Mouse (Mus musculus) heart, adult 2 months (tissue): ENCODE data around the gene Prrt3.

Source experiments
- CTCF ChIP-seq: fragments of 200-600 bp; IDR thresholded peaks from 2 replicates; pipeline ENCODE4 v1.8.1; 2022; ENCODE audit warnings: antibody characterized with exemption, mild to moderate bottlenecking, moderate library complexity
- EP300 ChIP-seq: fragments of 200-500 bp; IDR thresholded peaks from 2 replicates; pipeline ENCODE4 v1.6.1; 2011; ENCODE audit warnings: low read depth, low read length, control low read depth; ENCODE audit not compliant: insufficient read depth
- POLR2A ChIP-seq: fragments of 200-500 bp; IDR thresholded peaks from 2 replicates; pipeline ENCODE4 v1.6.1; 2011; ENCODE audit warnings: mild to moderate bottlenecking, low read depth, low read length, control low read depth; ENCODE audit not compliant: insufficient read depth

DNA sequence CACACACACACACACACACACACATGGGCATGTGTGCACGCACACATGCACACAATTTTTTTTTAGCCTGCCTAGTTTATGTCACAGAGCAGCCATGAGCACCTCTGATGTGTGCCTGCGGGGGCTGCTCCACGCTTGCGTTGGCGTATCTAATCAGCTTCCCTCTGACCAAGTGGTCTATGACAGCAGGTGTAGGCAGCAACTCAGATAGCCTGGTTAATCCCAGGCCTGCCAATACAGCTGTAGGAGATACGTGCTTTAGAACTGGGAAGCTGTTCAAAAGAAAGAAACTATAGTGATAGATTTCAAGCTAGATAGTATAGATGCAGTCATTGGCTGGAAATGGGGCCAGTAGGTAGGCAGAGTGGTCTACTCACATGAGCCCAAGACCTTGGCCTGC lies 28.0 kb downstream of the Prrt3 start:
- TF ChIP-seq CTCF (no peak), POLR2A (no peak), EP300 (no peak)
